Comparison of ENCODE assay signal across 8 mouse cellular contexts in genomic region chr2:144183371-144183944, GRCm38 (mm10).
DNase-seq lines count a peak whose midpoint lies in the region; ATAC-seq and TF ChIP-seq lines count a peak whose summit lies in the region.

No protein-coding gene starts in this region.

- no peak for TF ChIP-seq CTCF in kidney, adult 2 months (conservative IDR thresholded peaks at IDR 0.05; ENCODE audit: insufficient read depth, insufficient read length, low read depth, low read length)

- peaks cover 3% of the 10 kb centered on the region; the same call in 1 of the 2 replicates for H3K4me1 ChIP-seq in kidney, adult 2 months (ENCODE audit: control insufficient read depth, insufficient read depth, low read length)
- no peaks in the 10 kb centered on the region for H3K4me1 ChIP-seq in kidney, embryonic 14.5 days (ENCODE audit: control insufficient read depth, insufficient read depth, low read length)
- peaks cover 8 to 10% of the 10 kb centered on the region in 2 experiments for H3K4me1 ChIP-seq in heart, embryonic 14.5 days (ENCODE audit: control insufficient read depth in 2 of 2, insufficient read depth in 2 of 2, low read length in 2 of 2)
- H3K4me1 ChIP-seq in lung, embryonic 16.5 days (replicated peaks; ENCODE audit: control insufficient read depth, insufficient read depth, low read length) = peaks cover 2% of the 10 kb centered on the region; the same call in 1 of the 2 replicates

- H3K4me3 ChIP-seq in kidney, adult 2 months (ENCODE audit: insufficient read depth, low read depth, low read length) = no peak overlapping the region
- H3K4me3 ChIP-seq in kidney, embryonic 14.5 days (ENCODE audit: low read length) = no peak overlapping the region
- H3K4me3 ChIP-seq in heart, embryonic 14.5 days (ENCODE audit: control insufficient read depth in 1 of 2, insufficient read depth in 1 of 2, low read depth in 1 of 2, low read length in 2 of 2) = no peak overlapping the region
- no peak overlapping the region for H3K4me3 ChIP-seq in lung, embryonic 16.5 days (ENCODE audit: low read length)

- ATAC-seq in cerebellum, adult (ENCODE audit: insufficient number of reproducible peaks, low FRiP score, low TSS enrichment) = peak; percentile 58; the same call in 1 of the 2 replicates
- no peak for ATAC-seq in kidney, embryonic 14.5 days (ENCODE audit: low FRiP score, low TSS enrichment)
- 0 out of 2 replicates have a peak, but pooled peaks have one; percentile 26 for ATAC-seq in heart, embryonic 14.5 days (ENCODE audit: insufficient number of reproducible peaks, insufficient read depth, low FRiP score, low read depth)
- peak; percentile 56; the same call in 1 of the 2 replicates for ATAC-seq in lung, embryonic 16.5 days (ENCODE audit: low read depth)

- H3K9me3 ChIP-seq in kidney, embryonic 14.5 days (ENCODE audit: control insufficient read depth, low read length) = 0 out of 2 replicates have a peak, but pooled peaks cover 2% of the 10 kb centered on the region
- H3K9me3 ChIP-seq in heart, embryonic 14.5 days (ENCODE audit: control insufficient read depth, low read length) = no peaks in the 10 kb centered on the region
- H3K9me3 ChIP-seq in lung, embryonic 16.5 days (ENCODE audit: control insufficient read depth, low read length) = no peaks in the 10 kb centered on the region

- no peaks in the 10 kb centered on the region for H3K27me3 ChIP-seq in kidney, adult 2 months (replicated peaks; ENCODE audit: control insufficient read depth, insufficient read depth, low read length)
- no peaks in the 10 kb centered on the region for H3K27me3 ChIP-seq in kidney, embryonic 14.5 days (ENCODE audit: control insufficient read depth, insufficient read depth, low read length)
- H3K27me3 ChIP-seq in heart, embryonic 14.5 days (ENCODE audit: control insufficient read depth, insufficient read depth, low read length) = no peaks in the 10 kb centered on the region
- no peaks in the 10 kb centered on the region for H3K27me3 ChIP-seq in lung, embryonic 16.5 days (ENCODE audit: control insufficient read depth, insufficient read depth, low read depth, low read length)

- H3K27ac ChIP-seq in kidney, adult 2 months (ENCODE audit: insufficient read depth, low read depth, low read length) = no peak overlapping the region
- no peak overlapping the region for H3K27ac ChIP-seq in kidney, embryonic 14.5 days (ENCODE audit: low read depth, low read length)
- peak overlapping the region in 1 of 2 experiments; percentile 43; a peak in 2 of 4 replicates for H3K27ac ChIP-seq in heart, embryonic 14.5 days (replicated peaks in 1 of 2; ENCODE audit: control insufficient read depth in 1 of 2, insufficient read depth in 1 of 2, low read depth in 2 of 2, low read length in 2 of 2)
- H3K27ac ChIP-seq in lung, embryonic 16.5 days (ENCODE audit: low read length) = no peak overlapping the region

- no peak overlapping the region for H3K4me2 ChIP-seq in kidney, embryonic 14.5 days (replicated peaks; ENCODE audit: low read depth, low read length)
- no peak overlapping the region for H3K4me2 ChIP-seq in heart, embryonic 14.5 days (ENCODE audit: low read length)
- no peak overlapping the region for H3K4me2 ChIP-seq in lung, embryonic 16.5 days (ENCODE audit: low read depth, low read length)

- no peak for DNase-seq in cerebellum, adult 11-12 months
- DNase-seq in kidney, adult 2 months = peak; percentile 93
- DNase-seq in T-cell, adult 2 months (ENCODE audit: low spot score) = no peak
- no peak for DNase-seq in B cell, adult 2 months

- H3K9ac ChIP-seq in kidney, embryonic 14.5 days (ENCODE audit: low read depth, low read length) = no peak overlapping the region
- H3K9ac ChIP-seq in heart, embryonic 14.5 days (ENCODE audit: low read length) = no peak overlapping the region
- H3K9ac ChIP-seq in lung, embryonic 16.5 days (ENCODE audit: low read length) = no peak overlapping the region

- no peak for TF ChIP-seq POLR2A in kidney, adult 2 months (IDR thresholded peaks at IDR 0.05; ENCODE audit: low read depth, low read length)

- H3K36me3 ChIP-seq in kidney, adult 2 months (ENCODE audit: control insufficient read depth, insufficient read depth, low read length) = no peaks in the 10 kb centered on the region
- H3K36me3 ChIP-seq in kidney, embryonic 14.5 days (ENCODE audit: control insufficient read depth, insufficient read depth, low read length) = no peaks in the 10 kb centered on the region
- no peaks in the 10 kb centered on the region for H3K36me3 ChIP-seq in heart, embryonic 14.5 days (ENCODE audit: control insufficient read depth, insufficient read depth, low read length)
- no peaks in the 10 kb centered on the region for H3K36me3 ChIP-seq in lung, embryonic 16.5 days (ENCODE audit: control insufficient read depth, insufficient read depth, low read length)

- WGBS in kidney, adult 2 months = 51% methylated on average over 5 of the region's 5 CpGs
- WGBS in kidney, embryonic 14.5 days = 83% methylated on average over 5 of the region's 5 CpGs
- WGBS in heart, embryonic 14.5 days = 57% methylated on average over 5 of the region's 5 CpGs
- WGBS in lung, embryonic 16.5 days = 61% methylated on average over 5 of the region's 5 CpGs
